Mouse (Mus musculus) layer of hippocampus, adult 2 months (tissue): ENCODE measurements at regions not wholly inside any gene's neighbourhood (a gene's known extent, or its start where the extent isn't known, plus 50 kb on each side); places are given as distances from the start of the nearest gene placed in this dataset.
A peak's percentile ranks its signal among the peaks of the same experiment; 100 is the strongest.
"Not testable (repeated sequence)": the region's sequence is repeated elsewhere in the genome, so short reads cannot be mapped to it uniquely, and the experiment has no call there.

Experiments
- DNase-seq, 2 experiments: peaks; one replicate each; pipeline ENCODE4 v3.0.0; 2022; ENCODE audit warnings: low spot score in 2 of 2
- H3K27ac ChIP-seq: fragments of 200-600 bp; 2 replicates; pipeline ENCODE4 v1.8.1; 2022
- H3K4me3 ChIP-seq: fragments of 200-600 bp; 2 replicates; pipeline ENCODE4 v1.8.1; 2022; ENCODE audit warnings: mild to moderate bottlenecking
- CTCF ChIP-seq: fragments of 200-600 bp; conservative IDR thresholded peaks from 2 replicates; pipeline ENCODE4 v1.8.1; 2022; ENCODE audit warnings: antibody characterized with exemption, mild to moderate bottlenecking, moderate library complexity

DNA sequence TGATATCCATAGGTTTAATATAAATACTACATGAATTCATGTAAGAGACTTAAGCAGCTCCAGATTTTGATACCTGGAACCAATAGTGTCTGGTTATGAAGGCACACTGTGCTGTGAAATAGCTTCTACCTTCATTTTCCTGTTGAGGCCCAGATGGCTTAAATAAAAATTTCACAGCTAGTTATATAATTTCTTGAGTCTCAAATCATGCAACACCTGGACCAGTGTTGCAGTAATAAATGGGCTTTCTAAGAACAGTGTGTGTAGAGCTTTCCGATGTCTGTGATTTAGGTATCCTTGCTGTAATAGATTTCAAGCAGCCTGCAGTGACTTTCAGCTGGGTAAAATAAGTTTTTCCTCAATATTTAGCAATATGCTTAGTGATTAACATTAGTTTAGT, 1035.8 kb downstream of the Robo1 start:
- no peak for DNase-seq

DNA sequence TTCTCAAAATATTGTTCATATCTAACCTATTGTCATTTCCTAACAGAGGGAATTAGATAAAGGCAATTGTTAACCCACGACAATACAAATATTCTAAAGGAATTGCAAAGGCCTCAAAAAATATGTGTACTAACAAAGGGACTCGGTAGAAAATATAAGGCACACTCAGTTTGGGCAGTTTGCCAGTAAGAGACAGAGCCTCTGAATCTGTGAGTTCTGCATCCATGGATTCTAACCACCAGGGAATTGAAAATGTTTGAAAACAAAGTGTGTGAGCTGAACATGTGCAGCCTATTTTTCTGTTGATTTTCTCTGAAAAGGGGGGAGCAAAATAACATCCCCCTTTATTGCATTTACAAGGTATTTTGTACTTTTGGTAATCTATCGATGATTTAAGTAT, 1035.4 kb downstream of the Robo1 start:
- DNase-seq, result no peak
- H3K4me3 ChIP-seq, result no peak overlapping the region
- H3K27ac ChIP-seq, result no peak overlapping the region
- TF ChIP-seq CTCF, result no peak; the same call in 1 of the 2 replicates

More for the DNA sequence above, 1035.8 kb downstream of the Robo1 start:
- no peak for TF ChIP-seq CTCF
- H3K27ac ChIP-seq, result no peak overlapping the region
- H3K4me3 ChIP-seq, result no peak overlapping the region

DNA sequence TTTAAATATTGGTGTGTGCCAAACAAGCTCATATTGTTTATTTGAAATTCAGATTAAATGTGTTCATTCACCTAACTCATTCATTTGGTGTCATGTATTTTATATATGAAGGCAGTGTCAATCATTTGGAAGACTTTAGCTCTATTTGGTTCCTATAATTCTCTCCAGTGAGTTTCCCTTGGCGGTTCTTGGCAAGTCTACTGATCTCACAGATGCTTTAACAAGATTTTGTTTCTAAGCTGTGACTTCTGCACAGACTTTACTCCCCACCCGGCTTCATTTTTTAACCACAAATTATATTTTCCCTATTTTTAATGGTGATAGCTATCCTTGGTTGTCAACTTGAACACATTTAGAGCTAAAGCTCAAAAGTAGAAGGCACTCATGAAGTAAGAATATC, 1009.5 kb downstream of the Robo1 start:
- TF ChIP-seq CTCF, result no peak
- Histone ChIP-seq H3K27ac (no peak overlapping the region), H3K4me3 (no peak overlapping the region)
- peak in 1 of 2 experiments; percentile 0 for DNase-seq

DNA sequence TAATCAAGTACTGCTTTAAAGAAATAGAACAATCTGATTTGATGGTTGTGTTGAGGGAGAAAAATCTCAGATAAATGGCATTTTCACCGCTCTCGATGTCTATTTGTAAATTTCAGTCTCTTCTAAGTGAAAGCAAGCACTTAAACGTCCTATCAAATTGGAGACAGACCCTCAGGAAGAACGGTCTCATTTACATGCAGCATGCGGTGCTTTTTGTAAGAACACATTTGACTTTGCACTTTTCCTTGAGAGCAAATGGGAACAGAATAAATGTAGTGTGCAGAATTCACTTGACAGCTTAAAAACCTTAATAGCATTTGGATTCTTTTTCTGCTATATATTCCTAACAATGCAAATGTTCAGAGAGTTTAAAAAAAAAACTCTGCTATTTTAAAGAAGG, 1002.0 kb downstream of the Robo1 start:
- Histone ChIP-seq H3K4me3 (no peak overlapping the region), H3K27ac (no peak overlapping the region)
- DNase-seq, result no peak
- TF ChIP-seq CTCF, result no peak

DNA sequence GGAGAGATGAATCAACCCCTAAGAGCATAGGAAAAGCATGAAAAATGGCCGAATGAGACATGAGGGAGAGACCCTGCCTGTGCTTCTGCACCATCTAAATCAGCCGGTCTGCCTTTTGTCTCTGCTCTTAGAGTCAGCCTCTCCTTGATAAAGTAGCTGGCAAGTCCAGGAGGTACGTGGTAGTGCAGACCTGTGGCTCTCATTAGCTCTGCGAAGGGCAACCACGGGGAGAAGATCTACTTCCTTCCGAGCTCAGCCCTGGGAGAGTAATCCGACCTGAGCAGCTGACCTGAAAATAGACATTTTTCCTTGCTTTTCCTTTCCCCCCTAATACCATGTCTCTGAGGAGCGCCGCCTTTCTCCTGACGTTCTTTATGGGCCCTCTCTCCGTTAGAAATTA, 971.8 kb downstream of the Robo1 start:
- H3K4me3 ChIP-seq, result no peak overlapping the region
- no peak for DNase-seq
- no peak overlapping the region for H3K27ac ChIP-seq
- no peak for TF ChIP-seq CTCF

DNA sequence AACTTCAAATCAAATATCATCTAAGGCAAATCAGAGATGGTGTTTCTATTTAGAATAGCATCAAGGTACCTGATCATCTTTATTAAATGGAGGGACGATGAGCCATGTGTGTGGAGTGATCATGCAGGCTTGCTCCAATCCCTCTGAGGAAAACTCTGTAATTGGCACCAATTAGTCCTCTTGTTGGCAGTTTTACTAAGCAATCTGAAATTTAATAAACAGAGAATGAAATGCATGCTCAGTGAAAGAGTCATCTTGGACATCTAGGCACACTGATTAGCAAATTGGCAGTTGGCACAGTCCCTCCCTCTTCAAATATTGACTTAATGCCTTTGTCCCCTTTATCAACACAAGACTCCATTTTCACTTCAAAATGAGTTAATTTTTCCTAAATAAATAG, 951.6 kb downstream of the Robo1 start:
- no peak overlapping the region for H3K4me3 ChIP-seq
- H3K27ac ChIP-seq, result peak overlapping the region; percentile 40
- no peak for DNase-seq
- no peak for TF ChIP-seq CTCF

DNA sequence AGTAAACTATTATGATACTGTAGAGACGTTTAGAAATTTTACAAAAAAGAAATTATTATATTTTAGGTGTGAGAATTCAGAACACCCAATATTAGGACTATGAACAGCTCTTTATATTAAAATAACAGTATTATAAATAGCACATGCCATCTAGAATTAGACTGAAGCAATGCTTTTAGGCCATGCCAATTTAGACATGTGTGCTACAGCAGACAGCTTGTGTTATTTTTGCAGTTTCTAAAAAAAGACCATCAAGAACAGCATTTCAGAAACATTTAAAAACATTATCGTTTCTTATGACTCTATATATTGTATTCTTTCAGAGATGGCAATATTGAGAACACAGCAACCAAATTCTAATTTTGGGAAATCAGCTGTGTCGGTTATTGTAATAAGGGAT, 951.2 kb downstream of the Robo1 start:
- Histone ChIP-seq H3K27ac (peak overlapping the region; percentile 40), H3K4me3 (no peak overlapping the region)
- no peak for DNase-seq
- no peak for TF ChIP-seq CTCF

DNA sequence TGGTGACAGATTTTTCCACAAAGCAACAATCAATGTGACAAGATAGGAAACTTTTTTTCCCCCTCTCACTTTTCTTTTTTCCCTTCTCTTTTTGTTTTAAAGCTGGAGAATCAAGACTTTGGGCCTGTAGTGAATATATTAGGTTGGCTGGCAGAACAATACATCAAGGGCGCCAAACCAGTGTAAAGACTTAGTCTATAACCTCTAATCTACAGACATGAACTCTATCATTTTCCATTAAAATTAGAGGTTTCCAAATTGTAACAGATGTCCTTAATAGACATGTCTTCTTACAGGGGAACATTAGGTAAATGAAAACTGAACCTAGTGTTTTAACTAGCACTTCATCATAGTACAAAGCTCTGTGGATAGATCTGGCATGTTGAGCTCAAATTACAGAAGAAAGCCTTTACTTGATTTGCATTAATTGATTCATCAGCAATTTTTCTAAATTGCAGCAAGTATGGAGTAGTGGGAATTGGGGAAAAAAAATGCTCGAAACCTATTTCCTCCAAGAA, 937.0 kb downstream of the Robo1 start:
- H3K4me3 ChIP-seq, result no peak overlapping the region
- no peak overlapping the region for H3K27ac ChIP-seq
- DNase-seq, result no peak
- no peak for TF ChIP-seq CTCF

DNA sequence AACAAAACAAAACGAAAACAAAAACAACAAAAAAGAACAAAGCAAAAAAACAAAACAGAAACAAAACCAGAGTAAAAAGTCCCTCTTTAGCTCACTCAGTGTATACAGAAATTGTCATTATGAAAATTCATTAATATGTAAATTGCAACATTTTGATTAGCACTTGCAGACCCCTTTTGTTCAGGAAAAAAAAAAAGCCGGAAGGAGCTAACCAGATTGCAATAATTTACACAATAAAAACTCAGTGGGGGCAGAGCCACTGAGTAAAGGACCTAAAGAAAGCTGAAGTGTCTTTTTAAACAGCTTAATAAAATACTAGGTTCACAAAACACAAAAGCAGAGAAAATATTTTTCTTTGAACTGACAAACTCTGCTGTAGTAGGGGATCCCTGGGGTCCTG, 922.5 kb downstream of the Robo1 start:
- Histone ChIP-seq H3K4me3 (no peak overlapping the region), H3K27ac (no peak overlapping the region)
- no peak for TF ChIP-seq CTCF
- no peak for DNase-seq

DNA sequence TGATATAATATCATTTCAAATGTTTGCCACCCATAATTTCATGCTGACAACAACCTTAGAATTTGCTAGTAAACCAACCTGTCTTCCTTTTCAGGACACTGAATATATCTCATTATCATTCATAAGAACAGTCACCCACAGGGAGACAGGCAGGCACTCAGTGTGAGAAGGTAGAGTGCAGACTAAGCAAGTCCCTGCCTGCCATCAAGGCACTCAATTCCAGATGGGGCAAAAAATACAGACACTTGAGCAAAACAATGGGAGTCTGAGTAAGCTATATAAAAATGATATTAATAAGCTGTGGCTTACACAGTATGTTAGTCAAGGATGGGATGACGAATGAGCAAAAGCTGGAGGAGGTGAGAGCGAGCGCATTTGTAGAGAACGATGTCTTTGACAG, 909.4 kb downstream of the Robo1 start:
- Histone ChIP-seq H3K27ac (no peak overlapping the region), H3K4me3 (no peak overlapping the region)
- no peak for TF ChIP-seq CTCF
- no peak for DNase-seq

DNA sequence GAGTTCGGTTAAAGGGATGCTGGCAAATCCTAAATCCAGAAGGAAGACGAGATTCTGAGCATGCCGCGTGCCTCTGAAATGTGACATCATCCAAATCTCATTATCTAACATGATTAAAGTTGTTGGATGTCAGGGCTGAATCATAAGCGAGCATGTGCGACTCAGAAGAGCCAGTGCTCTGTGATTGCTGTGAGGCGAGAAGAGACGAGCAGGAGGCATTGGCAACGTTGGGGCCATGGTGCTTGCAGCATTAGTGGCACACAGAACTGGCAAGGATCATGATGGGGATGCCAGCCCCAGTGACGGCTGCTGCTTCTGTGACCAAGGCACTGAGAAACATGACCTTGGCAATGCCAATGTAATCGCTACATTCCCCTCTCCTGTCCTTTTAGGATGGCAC, 895.4 kb downstream of the Robo1 start:
- H3K27ac ChIP-seq, result no peak overlapping the region
- DNase-seq, result no peak
- H3K4me3 ChIP-seq, result no peak overlapping the region
- no peak for TF ChIP-seq CTCF

DNA sequence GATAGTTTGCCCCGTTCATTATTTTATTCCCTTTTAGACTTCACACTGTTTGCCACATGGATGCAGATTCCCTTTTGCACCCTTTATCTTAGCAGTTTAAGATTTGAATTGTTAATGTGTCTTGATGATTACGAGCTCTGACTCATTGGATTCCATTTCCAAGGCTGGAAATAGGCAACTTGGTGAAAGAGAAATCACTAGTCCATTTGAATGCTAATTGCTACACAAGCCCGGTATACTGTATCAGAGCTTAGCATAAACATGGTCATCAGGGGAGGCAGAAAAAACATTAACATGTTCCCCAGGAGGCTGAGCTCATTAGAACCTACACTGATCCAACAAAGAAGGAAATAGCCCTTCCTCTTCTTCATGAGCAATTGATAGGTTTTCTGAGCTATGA, 892.9 kb downstream of the Robo1 start:
- no peak for TF ChIP-seq CTCF
- Histone ChIP-seq H3K4me3 (no peak overlapping the region), H3K27ac (no peak overlapping the region)
- DNase-seq, result no peak

DNA sequence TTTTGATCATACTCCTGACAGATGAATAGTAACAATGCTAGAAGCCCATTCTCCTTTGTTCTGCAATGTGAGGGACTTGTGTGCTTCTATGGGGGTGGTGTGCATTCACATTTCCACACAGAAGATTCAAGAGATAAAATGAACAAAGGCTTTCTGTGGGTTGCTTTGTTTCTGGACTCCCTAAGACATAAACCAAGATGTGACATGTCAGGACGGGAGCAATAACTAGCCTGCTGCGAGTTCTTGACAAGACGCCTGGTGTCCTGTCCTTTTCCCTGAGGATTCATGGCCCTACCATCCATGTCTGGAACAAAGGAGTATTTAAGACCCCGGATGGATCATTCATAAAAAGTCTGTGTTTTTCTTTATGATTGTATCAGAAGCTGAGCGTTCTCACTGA, 874.7 kb downstream of the Robo1 start:
- no peak for DNase-seq
- H3K27ac ChIP-seq, result no peak overlapping the region
- no peak overlapping the region for H3K4me3 ChIP-seq
- TF ChIP-seq CTCF, result no peak

DNA sequence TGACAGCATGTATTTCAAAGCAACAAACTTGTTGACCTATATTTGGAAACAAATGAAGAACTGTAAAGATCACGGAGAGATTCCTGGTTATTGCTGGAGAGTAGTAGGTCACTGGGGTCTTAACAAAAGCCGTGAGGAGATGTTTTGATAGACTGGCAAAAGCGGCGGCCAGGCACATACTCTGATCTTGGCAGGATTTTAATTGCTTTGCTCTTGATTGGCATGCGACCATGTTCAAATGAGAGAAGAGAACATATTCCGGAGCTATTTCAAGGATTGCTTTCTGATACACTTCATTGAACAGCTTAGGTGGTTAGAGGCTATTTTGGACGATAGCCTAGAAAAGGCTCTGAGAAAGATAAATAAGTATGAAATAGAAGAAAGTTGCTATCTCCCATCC, 874.2 kb downstream of the Robo1 start:
- no peak for DNase-seq
- Histone ChIP-seq H3K27ac (no peak overlapping the region), H3K4me3 (peak overlapping the region; percentile 26)
- no peak for TF ChIP-seq CTCF

DNA sequence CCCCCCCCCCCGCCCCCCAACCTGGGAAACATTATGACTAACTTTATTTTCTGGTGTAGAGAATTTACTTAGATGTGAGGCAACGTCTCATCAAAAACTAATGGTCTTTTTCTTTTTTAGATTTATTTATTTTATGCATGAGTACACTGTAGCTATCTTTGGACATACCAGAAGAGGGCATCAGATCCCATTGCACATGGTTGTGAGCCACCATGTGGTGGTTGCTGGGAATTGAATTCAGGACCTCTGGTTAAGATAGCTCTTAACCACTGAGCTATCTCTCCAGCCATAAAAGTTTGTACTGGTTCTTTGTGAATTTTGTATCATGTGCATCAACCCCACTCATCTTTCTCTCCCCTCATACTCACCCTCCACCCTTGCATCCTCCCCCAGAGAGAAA, 847.3 kb downstream of the Robo1 start:
- H3K4me3 ChIP-seq, result no peak overlapping the region
- no peak for DNase-seq
- peak; percentile 50 for TF ChIP-seq CTCF
- no peak overlapping the region for H3K27ac ChIP-seq

DNA sequence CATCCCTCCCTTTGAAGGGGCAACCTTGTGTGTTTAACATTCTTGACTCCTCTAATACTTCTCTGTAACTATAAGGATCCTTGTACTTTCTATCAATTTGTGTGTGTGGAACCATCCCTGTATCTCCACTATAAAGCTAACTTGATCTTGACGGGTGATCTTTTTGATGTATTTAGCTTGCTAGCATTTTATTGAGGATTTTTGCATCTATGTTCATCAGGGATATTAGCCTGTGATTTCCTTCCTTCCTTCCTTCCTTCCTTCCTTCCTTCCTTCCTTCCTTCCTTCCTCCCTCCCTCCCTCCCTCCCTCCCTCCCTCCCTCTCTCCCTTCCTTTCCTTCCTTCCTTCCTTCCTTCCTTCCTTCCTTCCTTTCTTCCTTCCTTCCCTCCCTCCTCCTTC, 819.8 kb downstream of the Robo1 start:
- not testable (repeated sequence) for H3K4me3 ChIP-seq, DNase-seq, H3K27ac ChIP-seq
